Mouse (Mus musculus): ENCODE data around the gene Syn3. TPM values are rescaled to one million over a fixed set of nuclear protein-coding genes. Genes with fewer than 3 reads are reported as not detected.
A peak's percentile ranks its signal among the peaks of the same experiment; 100 is the strongest.

The Syn3 gene
- polyA plus RNA-seq, 2 experiments = 1.9 to 2.0 TPM

DNA sequence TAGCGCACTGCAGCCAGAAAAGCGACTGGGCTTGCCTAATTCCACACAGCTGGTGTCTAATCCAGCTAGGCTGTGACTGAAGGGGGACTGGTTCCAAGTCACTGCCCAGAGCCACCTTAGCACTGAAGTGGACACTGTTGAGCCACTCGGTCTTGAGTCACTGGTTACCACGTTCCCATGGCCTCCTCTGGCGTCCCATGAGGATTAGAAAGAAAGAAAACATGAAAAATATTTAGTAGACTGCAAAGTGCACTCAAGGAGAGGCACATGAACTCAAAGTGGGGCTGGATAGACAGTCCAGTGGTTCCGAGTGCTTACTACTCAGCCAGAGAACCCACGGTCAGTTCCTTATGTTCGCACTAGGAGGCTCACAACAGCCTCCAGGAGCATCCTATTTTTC lies 217.5 kb downstream of the Syn3 start:
- H3K9ac ChIP-seq (ENCODE audit: low read depth, low read length, severe bottlenecking) = no peak overlapping the region
- H3K4me1 ChIP-seq (ENCODE audit: control insufficient read depth, insufficient read depth, low read length) = peaks cover 14% of the 10 kb centered on the region
- no peaks in the 10 kb centered on the region for H3K9me3 ChIP-seq (ENCODE audit: control insufficient read depth, low read length)
- no peak overlapping the region for H3K4me3 ChIP-seq (replicated peaks; ENCODE audit: low read length)
- TF ChIP-seq POLR2A (IDR thresholded peaks at IDR 0.05; ENCODE audit: borderline replicate concordance, extremely low read depth, insufficient read depth, insufficient read length) = no peak
- H3K27me3 ChIP-seq (ENCODE audit: control insufficient read depth, insufficient read depth, low read length) = no peaks in the 10 kb centered on the region
- whole genome bisulfite sequencing = 88% methylated on average over 8 of the region's 8 CpGs
- no peaks in the 10 kb centered on the region for H3K36me3 ChIP-seq (ENCODE audit: control insufficient read depth, insufficient read depth, low read length)
- ATAC-seq (ENCODE audit: low FRiP score, low read depth) = no peak
- no peak overlapping the region for H3K27ac ChIP-seq (replicated peaks; ENCODE audit: low read depth, low read length)
- no peak overlapping the region for H3K4me2 ChIP-seq (replicated peaks; ENCODE audit: low read depth, low read length, severe bottlenecking)
- no peak for DNase-seq (ENCODE audit: low spot score)

DNA sequence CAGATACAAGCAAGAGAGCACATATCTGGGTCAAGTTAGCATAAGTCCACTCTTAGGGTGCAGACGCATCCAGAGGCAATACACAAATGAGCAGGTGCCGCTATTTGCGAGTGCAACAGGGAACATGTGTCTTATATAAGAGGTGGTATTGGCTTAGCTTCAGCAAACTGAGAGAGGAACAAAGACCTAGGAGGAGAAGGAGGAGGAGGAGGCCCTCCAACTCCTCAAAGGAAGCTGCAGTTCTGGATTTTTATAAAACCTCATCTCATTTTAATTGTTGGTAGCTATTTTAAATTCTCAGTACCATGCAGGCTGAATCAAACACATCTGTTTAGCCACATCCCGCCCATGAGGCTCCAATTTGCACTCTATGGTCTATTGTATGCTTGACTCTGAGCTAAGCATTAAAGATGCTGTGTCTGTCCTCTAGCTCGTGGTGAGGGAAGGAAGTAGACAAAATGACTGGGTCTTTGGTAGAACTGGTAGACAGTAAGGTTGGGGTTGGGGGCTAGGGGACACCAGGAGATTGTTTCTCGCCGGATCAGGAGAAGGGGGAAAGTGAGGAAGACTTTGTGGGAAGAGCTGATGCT lies 219.0 kb downstream of the Syn3 start:
- H3K36me3 ChIP-seq (ENCODE audit: control insufficient read depth, insufficient read depth, low read length) = no peaks in the 10 kb centered on the region
- H3K9ac ChIP-seq (ENCODE audit: low read depth, low read length, severe bottlenecking) = no peak overlapping the region
- 64% methylated on average over 7 of the region's 7 CpGs for WGBS
- no peak overlapping the region for H3K4me2 ChIP-seq (replicated peaks; ENCODE audit: low read depth, low read length, severe bottlenecking)
- no peak for TF ChIP-seq POLR2A (IDR thresholded peaks at IDR 0.05; ENCODE audit: borderline replicate concordance, extremely low read depth, insufficient read depth, insufficient read length)
- no peaks in the 10 kb centered on the region for H3K9me3 ChIP-seq (ENCODE audit: control insufficient read depth, low read length)
- ATAC-seq (ENCODE audit: low FRiP score, low read depth) (no peak), DNase-seq (ENCODE audit: low spot score) (no peak)
- no peaks in the 10 kb centered on the region for H3K27me3 ChIP-seq (ENCODE audit: control insufficient read depth, insufficient read depth, low read length)
- H3K4me3 ChIP-seq (replicated peaks; ENCODE audit: low read length) = no peak overlapping the region
- H3K27ac ChIP-seq (replicated peaks; ENCODE audit: low read depth, low read length) = no peak overlapping the region
- H3K4me1 ChIP-seq (ENCODE audit: control insufficient read depth, insufficient read depth, low read length) = peaks cover 14% of the 10 kb centered on the region

DNA sequence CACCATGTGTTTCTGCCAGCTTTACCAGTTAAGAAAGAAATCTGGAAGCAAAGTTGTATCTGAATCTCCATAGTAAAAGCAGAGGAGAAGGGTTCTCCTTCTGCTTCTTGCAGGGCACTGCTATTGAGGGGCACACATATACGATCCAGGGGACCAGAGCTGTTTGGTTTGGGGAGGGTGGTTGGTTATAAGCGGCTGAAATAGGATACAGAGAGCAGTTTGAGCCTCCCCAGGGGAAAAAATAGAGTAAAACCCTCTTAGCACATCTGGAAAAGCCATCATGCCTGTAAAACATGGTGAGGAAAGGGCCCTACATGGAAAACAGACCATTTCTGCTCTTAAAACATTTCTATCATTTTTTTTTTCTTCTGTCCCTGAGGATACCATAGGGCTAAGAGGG lies 220.2 kb downstream of the Syn3 start:
- peak; percentile 50; the same call in 1 of the 2 replicates for ATAC-seq (ENCODE audit: low FRiP score, low read depth)
- no peak for TF ChIP-seq POLR2A (IDR thresholded peaks at IDR 0.05; ENCODE audit: borderline replicate concordance, extremely low read depth, insufficient read depth, insufficient read length)
- H3K27ac ChIP-seq (replicated peaks; ENCODE audit: low read depth, low read length) = 0 out of 2 replicates have a peak overlapping the region, but pooled peaks have one; percentile 16
- H3K4me2 ChIP-seq (replicated peaks; ENCODE audit: low read depth, low read length, severe bottlenecking) = no peak overlapping the region
- 23% methylated on average over 2 of the region's 2 CpGs for WGBS
- no peaks in the 10 kb centered on the region for H3K9me3 ChIP-seq (ENCODE audit: control insufficient read depth, low read length)
- no peaks in the 10 kb centered on the region for H3K27me3 ChIP-seq (ENCODE audit: control insufficient read depth, insufficient read depth, low read length)
- no peaks in the 10 kb centered on the region for H3K36me3 ChIP-seq (ENCODE audit: control insufficient read depth, insufficient read depth, low read length)
- no peak overlapping the region for H3K9ac ChIP-seq (ENCODE audit: low read depth, low read length, severe bottlenecking)
- H3K4me3 ChIP-seq (replicated peaks; ENCODE audit: low read length) = no peak overlapping the region
- peaks cover 17% of the 10 kb centered on the region for H3K4me1 ChIP-seq (ENCODE audit: control insufficient read depth, insufficient read depth, low read length)
- peak; percentile 49 for DNase-seq (ENCODE audit: low spot score)

DNA sequence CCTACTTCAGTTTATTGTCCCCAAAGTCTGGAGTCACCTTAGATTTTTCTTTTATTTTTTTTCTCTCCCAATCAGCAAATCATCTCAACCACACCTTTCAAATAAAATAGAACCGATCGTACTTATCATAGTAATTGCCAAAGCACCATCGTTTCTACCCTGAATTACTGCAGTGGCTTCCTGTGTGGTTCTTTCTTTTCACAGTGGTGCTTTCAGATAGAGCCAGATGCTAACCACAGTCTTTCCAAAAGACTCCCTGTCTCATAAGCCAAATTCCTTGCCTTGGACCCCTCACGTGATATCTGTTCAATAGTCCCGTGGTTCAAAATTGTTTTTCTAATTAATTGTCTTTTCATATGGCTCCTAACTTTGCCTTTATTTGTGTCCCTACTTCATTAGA lies 221.4 kb downstream of the Syn3 start:
- 69% methylated on average over 5 of the region's 5 CpGs for WGBS
- no peaks in the 10 kb centered on the region for H3K9me3 ChIP-seq (ENCODE audit: control insufficient read depth, low read length)
- no peak overlapping the region for H3K9ac ChIP-seq (ENCODE audit: low read depth, low read length, severe bottlenecking)
- H3K27me3 ChIP-seq (ENCODE audit: control insufficient read depth, insufficient read depth, low read length) = no peaks in the 10 kb centered on the region
- no peak overlapping the region for H3K4me2 ChIP-seq (replicated peaks; ENCODE audit: low read depth, low read length, severe bottlenecking)
- H3K36me3 ChIP-seq (ENCODE audit: control insufficient read depth, insufficient read depth, low read length) = no peaks in the 10 kb centered on the region
- no peak overlapping the region for H3K27ac ChIP-seq (replicated peaks; ENCODE audit: low read depth, low read length)
- no peak for DNase-seq (ENCODE audit: low spot score)
- no peak for TF ChIP-seq POLR2A (IDR thresholded peaks at IDR 0.05; ENCODE audit: borderline replicate concordance, extremely low read depth, insufficient read depth, insufficient read length)
- ATAC-seq (ENCODE audit: low FRiP score, low read depth) = no peak
- peaks cover 21% of the 10 kb centered on the region for H3K4me1 ChIP-seq (ENCODE audit: control insufficient read depth, insufficient read depth, low read length)
- no peak overlapping the region for H3K4me3 ChIP-seq (replicated peaks; ENCODE audit: low read length)

DNA sequence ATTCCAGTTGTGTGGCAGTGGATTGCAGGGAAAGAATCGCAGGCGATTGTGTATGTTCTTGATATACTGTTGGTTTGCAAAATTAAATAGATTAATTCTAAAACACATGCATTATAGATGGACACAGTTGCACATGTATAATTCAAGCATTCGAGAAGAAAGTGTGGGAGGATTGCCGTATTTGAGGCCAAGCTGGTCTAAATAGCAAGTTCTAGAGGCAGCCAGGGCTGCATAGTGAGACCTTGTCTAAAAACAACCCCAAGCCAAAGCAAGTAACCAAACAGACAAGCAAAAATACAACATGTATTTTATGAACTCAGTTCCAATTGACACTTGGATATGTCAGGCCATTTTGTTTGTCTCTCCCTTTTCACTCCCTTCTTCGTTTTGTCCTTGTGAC lies 223.1 kb downstream of the Syn3 start:
- no peak overlapping the region for H3K4me3 ChIP-seq (replicated peaks; ENCODE audit: low read length)
- H3K4me2 ChIP-seq (replicated peaks; ENCODE audit: low read depth, low read length, severe bottlenecking) = no peak overlapping the region
- no peak overlapping the region for H3K27ac ChIP-seq (replicated peaks; ENCODE audit: low read depth, low read length)
- peaks cover 21% of the 10 kb centered on the region for H3K4me1 ChIP-seq (ENCODE audit: control insufficient read depth, insufficient read depth, low read length)
- H3K9ac ChIP-seq (ENCODE audit: low read depth, low read length, severe bottlenecking) = no peak overlapping the region
- H3K27me3 ChIP-seq (ENCODE audit: control insufficient read depth, insufficient read depth, low read length) = no peaks in the 10 kb centered on the region
- H3K9me3 ChIP-seq (ENCODE audit: control insufficient read depth, low read length) = no peaks in the 10 kb centered on the region
- no peak for TF ChIP-seq POLR2A (IDR thresholded peaks at IDR 0.05; ENCODE audit: borderline replicate concordance, extremely low read depth, insufficient read depth, insufficient read length)
- DNase-seq (ENCODE audit: low spot score) (no peak), ATAC-seq (ENCODE audit: low FRiP score, low read depth) (no peak)
- whole genome bisulfite sequencing = 92% methylated on average over 5 of the region's 5 CpGs
- H3K36me3 ChIP-seq (ENCODE audit: control insufficient read depth, insufficient read depth, low read length) = no peaks in the 10 kb centered on the region
